Mouse (Mus musculus): ENCODE data around the gene Pde3a.
"Not testable (repeated sequence)": the region's sequence is repeated elsewhere in the genome, so short reads cannot be mapped to it uniquely, and the experiment has no call there.

The Pde3a gene

DNA sequence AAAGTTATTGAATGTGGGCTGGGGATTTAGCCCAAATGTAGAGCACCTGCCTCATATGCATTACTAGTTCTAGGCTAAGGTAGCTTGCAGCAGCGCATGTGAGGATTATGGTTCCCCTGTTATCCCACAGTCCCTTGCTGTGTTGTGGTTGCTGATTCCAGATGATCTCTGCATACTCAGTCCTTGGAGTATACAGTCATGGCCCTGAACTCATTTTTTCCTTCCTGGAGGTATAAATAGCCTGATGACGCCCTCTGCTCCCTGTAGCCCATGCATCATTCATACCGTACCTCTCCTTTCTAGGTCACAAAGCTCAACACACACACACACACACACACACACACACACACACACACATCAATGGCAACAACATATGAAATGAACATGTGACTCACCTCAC, 72.2 kb downstream of the Pde3a start:
- DNase-seq (ENCODE audit: extremely low read depth, low read depth, low spot score), result no peak

DNA sequence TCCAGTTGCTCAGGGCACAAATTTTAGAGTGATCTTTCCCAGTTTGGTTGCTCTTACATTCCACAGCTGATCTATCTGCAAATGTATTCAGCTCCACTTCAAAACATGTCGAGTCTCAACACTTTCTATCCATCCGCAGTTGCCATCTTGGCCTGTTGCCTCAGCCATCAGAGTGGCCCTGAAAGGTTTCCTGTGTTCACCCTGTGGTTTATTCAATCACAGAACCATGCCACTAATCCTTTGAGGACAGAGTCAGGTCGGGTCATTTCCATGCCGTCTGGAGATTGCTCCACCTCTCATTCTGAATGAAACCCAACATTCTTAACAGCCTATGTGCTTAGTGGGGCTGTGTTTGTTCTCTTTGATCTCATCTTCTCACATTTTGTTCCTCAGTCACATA, 73.9 kb downstream of the Pde3a start:
- no peak for DNase-seq (ENCODE audit: extremely low read depth, low read depth, low spot score)

DNA sequence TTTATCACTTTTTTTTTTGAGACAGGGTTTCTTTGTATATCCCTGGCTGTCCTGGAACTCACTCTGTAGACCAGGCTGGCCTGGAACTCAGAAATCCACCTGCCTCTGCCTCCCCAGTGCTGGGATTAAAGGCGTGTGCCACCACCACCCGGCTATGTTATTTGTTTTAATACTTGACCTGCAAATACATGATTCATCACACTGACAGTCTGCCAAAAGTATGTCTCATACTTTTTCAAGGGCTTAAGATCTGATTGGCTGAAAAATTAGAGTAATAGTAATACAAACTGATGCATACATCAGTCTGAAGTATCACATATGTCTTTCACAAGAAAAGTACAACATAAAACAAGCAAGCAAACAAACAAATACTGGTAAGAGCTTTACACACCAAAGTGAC, 78.1 kb downstream of the Pde3a start:
- not testable (repeated sequence) for DNase-seq (ENCODE audit: extremely low read depth, low read depth, low spot score)

DNA sequence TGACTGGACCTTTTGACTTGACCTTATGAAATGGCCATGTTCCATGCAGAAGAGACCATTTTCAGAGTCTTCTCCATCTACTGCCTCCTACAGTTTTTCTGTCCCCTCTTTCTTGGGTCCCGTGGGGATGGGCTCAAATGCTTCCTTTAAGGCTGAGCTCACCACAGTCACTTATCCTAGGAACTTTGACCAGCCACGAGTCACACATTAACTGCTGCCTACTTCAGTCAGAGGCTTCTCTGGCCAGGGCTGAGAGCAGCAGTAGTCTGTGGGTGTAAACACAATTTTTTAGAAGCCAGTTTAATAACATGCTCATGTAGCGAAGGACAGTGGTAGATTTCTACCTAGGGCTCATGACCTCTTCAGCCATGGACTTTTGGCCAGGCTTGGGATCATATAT, 79.0 kb downstream of the Pde3a start:
- no peak for DNase-seq (ENCODE audit: extremely low read depth, low read depth, low spot score)

DNA sequence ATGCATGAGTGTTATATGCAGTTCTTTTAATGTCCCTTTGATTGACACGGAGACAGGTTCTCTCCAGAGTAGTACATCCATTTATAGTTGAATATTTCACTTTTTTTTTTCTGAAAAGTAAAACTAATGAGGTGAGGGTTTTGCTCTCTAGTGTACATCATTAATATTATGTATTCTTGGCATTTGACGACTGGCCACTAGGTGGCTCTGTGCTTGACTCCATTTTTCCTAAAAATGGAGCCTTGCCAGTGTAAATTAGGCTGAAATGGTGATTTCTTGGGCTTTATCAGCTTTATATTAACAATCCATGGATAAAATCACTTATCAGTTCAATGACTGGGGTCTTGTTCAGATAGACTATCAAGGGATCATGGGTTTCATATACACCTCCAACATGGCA, 82.4 kb downstream of the Pde3a start:
- DNase-seq (ENCODE audit: extremely low read depth, low read depth, low spot score), result no peak

DNA sequence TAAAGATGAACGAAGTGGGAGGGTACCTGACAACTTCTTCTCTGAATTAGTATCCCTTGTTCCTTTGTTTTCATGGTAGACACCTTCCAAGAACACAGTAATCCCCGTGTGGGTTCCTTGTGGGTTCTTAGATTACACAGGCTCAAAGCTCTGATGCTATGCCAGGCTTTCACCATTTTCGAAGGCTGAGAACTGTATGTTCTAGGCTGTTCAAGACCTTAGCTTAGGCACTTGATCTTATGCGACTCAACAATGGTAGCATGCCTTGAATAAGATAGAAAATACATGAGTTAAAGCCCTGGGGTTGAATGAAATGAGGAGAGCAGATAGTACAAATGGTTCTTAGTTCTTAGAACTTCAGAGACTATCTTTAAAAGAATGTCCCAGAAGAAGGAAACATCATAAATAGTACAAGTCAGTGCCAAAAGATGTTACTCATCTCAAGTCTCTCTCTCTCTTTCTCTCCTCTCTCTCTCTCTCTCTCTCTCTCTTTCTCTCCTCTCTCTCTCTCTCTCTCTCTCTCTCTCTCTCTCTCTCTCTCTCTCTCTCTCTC, 83.6 kb downstream of the Pde3a start:
- no peak for DNase-seq (ENCODE audit: extremely low read depth, low read depth, low spot score)

DNA sequence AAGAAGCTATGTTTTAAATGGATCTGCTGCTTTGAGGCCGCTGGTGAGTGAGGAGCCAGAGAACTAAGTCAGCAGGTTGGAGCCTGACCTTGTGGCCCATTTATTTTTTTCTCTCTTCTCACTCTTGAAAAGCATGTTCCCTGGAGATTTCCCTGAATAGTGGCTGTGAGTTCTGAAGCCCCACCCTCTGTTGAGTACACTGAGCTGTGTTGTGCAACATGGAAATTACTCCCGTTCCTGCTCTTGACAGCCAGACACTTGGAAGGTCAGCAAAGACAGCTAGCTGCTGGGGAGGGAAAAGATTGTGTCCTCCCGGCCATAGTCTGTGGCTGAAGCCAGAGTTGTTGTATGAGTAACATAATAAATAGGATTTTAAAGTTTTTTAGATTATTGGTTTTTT, 84.2 kb downstream of the Pde3a start:
- no peak for DNase-seq (ENCODE audit: extremely low read depth, low read depth, low spot score)

DNA sequence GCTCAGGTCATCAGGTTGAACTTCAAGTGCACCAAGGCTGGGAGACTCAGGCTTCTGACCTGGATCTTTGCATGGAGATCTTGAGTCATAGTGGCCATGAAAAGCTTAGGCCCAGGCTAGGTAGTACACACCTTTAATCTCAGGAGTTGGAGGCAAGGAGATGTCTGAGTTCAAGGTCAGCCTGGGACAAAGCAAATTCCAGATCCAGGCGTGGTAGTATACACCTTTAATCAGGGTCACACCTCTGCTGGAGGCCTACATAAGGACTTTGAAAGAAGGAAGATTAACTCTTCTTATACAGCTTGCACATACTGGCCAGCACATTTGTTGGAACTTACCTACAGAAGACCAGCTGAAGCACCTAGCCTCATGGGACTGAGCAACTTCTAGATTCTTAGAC, 86.8 kb downstream of the Pde3a start:
- DNase-seq (ENCODE audit: extremely low read depth, low read depth, low spot score), result no peak

DNA sequence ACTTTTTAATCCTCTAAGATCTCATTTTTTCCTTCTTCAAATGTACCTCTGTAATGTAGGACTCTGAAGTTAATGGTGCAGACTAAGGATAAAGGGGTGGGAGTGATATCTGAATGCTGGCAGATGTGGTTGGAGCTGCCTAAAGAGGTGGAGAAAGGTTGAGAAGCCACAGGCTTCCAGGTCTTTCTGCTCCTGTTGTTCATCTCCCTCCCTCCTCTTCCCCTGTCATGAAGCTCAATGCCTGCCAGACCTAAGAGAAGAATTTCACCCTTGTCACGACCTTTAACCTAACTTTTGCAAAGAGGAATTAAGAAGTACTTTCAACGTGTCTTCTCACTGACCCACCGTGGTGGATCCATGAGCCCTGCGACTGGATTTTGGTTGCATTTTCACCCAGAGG, 87.4 kb downstream of the Pde3a start:
- DNase-seq (ENCODE audit: extremely low read depth, low read depth, low spot score), result no peak

DNA sequence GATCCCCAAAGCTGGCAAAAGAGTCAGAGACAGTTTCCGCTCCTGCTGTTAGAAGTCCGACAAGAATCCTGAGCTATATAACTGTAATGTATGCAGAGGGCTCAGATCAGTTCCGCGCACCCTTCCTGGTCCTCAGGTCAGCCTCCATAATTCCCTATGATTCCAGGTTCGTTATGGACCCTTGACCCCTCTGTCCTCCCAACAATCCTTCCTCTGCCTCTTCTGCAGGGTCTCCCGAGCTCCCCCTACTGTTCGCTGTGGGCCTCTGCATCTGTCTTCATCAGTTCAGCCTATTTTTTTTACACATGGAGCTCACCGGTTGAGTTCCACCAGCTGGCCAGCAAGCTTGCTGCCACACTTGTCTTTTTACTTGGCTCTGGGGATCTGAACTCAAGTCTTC, 88.6 kb downstream of the Pde3a start:
- DNase-seq (ENCODE audit: extremely low read depth, low read depth, low spot score), result no peak

DNA sequence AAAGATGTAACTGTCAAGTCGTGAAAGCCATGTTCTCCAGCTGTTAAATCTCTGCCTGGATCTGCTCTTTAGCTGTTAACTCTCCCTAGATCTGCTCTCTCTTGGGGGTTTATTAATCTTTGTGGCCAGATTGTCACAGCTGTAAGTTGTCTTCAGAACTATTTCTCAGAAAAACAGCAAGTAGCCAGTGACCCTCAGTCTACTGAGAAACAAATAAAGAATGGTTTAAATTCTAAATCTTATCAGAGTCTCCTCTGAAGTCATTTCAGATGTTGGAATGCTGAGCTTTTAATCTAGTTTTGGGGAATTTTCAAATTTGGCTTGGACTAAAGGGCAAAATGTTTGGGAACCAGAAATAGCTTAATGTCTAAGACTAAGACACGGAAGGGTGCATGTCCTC, 92.3 kb downstream of the Pde3a start:
- no peak for DNase-seq (ENCODE audit: extremely low read depth, low read depth, low spot score)

DNA sequence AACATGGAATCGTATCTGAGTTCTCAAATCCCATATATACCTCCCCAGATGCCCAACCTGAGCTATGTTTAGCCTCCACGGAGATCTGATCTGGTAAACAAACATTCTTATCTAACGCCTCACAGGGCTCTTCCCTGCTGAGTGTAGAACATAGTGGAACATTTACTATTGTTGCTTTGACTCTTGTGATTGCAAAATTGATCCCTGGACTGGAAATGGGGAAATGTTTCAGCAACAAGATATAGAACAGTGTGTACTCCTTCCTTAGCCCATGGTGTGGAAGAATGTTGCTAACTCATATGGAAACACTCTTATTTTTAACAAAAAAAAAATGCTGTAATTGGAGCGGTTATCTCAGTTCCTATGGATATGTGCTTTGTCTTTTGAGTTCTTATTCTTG, 98.8 kb downstream of the Pde3a start:
- DNase-seq (ENCODE audit: extremely low read depth, low read depth, low spot score), result no peak

DNA sequence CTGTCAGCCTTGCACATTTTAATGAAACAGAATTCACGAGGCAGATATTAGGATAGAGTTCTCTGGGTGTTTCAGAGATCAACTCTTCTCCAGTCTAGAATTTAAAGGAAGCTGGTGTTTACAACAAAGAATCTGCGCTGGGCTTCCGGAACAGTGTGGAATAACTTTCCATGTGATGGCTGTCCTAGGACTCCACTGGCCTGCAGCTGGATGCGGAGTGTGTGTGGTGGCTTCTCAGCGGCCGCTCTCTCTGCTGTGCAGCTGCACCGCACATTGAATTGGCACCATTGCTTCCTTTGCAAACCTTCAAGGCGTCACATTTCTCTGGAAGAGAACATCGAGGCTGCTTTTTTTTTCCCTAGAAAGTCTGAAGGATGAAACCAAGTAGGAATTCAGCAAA, 99.5 kb downstream of the Pde3a start:
- no peak for DNase-seq (ENCODE audit: extremely low read depth, low read depth, low spot score)

DNA sequence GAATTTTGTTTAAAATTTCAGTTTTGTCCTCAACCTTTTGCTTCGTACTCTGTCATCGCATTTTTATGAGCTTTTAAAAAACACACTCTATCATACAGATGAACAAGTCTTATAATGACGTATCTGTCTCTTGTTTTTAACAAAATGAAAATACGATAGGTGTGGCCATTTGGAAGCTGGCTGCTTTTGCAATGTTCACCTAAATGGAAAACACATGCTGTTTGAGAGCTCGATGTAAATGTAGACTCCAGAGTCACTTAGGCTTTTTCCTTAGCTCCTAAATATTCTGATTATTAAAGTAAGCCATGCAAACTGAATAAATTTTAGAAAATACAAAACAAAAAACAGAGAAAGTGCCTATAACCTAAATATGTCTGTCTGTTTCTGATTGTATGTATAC, 101.2 kb downstream of the Pde3a start:
- no peak for DNase-seq (ENCODE audit: extremely low read depth, low read depth, low spot score)

DNA sequence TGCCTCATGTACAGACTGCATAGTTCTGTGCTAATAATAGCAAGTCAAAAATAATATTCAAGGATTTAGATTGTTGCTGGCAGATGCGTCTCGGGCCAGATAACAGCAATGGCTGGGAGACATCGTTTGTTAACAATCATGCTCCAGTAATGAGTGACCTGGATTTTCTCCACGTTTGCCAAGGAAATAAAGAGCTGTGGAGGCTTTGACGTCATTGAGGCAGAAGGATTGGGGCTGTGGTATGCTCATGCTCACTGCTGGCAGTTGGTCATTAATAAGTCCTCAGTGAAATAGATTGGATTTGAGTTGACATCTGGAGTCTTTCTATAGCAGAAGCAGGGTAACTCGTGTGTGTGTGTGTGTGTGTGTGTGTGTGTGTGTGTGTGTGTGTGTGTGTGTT, 103.2 kb downstream of the Pde3a start:
- no peak for DNase-seq (ENCODE audit: extremely low read depth, low read depth, low spot score)

DNA sequence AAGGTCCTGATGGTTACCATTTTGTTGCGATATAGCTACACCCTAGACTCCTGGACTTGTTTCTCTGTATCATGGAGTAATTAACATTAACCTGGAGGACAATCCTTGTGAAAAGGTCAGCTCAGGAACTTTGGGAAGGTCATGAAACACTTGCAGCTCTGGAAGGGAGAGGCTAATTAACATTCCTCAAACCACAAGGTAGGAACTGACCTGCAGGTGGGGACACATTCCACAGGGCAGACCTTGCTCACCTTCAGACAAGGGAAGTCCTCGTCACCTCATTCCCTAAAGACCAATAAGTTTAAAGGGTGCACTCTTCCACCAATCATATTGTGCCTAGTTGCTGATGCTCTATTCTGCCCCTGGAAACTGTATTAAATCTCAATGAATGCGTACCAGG, 114.6 kb downstream of the Pde3a start:
- no peak for DNase-seq (ENCODE audit: extremely low read depth, low read depth, low spot score)

DNA sequence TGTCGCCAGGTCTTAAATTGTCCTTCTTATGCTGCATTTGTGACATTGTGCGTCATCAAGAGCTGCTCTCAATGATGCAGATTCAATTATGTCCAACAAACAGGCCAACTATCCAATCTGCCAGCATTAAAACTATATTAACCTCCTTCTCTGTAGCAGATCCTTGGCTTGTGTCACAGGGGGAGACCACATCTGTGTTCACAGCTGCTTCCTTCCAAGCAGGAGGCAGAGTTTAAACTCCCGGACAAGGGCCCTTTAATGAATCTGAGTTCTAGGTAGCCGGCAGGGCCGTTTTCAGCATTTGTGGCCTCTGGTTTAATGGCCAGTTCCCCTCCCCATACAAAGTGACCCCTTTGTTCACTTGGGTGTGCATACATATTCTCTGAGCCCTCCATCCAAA, 118.0 kb downstream of the Pde3a start:
- no peak for DNase-seq (ENCODE audit: extremely low read depth, low read depth, low spot score)

DNA sequence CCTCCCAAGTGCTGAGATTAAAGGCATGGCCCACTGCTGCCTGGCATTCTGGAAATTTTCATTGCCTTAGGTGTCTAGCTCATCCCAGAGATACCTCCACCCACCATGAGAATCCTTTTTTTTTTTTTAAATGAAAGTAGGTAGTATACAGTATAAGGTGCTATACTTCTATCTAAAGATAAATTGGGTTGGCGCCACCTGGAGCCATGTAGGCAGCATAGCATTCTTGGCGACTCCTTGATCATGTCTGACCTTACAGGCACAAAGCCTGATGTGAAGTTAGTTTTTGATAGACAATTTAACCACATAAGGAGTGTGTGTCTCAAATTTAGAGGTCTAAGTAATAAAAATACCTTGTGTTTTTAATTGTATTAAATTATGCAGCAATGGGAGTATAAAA, 123.6 kb downstream of the Pde3a start:
- no peak for DNase-seq (ENCODE audit: extremely low read depth, low read depth, low spot score)

DNA sequence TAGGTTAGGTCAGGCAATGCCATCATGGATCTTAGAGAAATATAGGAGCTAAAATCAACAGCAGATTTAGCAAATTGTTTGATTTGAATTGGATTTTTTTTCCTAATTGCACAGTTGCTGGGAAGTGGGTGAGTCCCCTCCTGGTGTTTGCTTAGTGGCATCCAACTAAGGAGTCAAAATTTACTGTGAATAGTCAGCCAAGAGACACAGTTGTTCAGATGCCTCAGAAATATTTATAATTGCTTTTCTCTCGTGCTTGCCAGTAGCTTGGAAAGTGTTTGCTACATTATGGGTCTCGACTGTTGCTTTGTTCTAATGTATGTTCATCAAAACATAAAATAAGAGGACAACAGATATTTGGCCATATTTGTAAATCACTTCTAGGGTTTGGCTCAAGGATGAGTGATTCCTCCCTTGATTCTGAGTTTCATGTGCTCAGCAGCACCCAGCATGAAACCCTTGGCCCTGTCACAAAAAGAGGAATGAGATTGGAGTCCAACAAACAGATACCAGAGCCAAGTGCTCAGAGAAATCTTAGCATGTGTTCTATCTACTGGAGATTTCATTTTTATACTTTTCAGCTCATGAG, 125.5 kb downstream of the Pde3a start:
- DNase-seq (ENCODE audit: extremely low read depth, low read depth, low spot score), result no peak

DNA sequence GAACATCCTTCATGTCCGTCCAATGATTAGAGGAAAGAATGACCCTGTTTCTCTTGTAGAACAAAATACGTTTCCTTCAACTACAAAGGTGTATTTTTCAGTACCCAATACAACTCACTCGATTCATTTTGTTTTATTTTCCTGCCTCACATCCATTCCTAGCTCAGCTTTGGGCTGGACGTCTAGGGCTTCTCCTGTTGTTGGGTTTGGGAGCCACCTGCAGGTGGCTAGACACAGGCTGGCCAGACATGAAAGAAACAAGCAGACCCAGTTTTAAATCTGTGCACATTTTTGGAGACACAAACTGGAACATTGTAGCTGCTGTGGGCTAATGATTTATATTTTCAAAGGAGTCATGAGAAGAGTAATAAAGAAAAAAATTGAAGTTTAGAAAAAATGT, 126.1 kb downstream of the Pde3a start:
- no peak for DNase-seq (ENCODE audit: extremely low read depth, low read depth, low spot score)

DNA sequence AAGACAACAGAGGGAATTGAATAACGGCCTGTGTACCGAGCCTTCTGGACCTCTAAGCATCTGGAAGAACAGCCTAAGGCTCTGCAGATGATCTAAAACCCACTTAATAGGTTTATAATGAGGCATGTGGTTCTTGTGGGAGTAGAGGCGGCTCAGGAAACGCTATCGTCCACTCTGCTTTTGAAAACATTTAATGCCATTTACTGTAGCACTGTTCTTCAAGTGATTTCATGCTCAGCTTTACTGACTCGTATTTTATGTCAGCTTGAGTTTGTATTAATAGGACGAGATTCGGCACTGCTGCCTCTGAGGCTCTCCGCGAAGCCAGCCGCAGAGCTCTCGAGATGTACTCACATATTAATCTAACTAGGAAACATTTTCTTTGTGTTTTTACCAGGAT, 131.9 kb downstream of the Pde3a start:
- no peak for DNase-seq (ENCODE audit: extremely low read depth, low read depth, low spot score)

DNA sequence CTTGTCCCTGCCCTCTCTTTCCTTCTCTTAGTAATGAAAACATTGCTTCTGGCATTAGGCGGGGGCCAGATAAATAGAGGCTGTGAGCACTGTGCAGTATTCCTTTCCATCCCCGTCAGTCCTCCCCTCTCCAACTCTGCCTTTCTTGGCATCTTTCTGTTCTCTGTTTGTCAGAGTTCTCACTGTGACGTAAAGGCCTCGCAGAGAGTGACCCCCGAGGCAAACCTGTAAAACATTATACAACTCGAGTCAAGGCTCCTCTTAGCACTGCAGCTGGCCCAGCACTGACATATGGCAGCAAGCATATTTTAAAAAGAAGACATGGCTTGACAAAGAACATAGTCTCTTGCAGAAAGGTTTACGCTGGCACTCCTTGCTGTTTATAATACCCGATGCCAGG, 132.4 kb downstream of the Pde3a start:
- no peak for DNase-seq (ENCODE audit: extremely low read depth, low read depth, low spot score)

DNA sequence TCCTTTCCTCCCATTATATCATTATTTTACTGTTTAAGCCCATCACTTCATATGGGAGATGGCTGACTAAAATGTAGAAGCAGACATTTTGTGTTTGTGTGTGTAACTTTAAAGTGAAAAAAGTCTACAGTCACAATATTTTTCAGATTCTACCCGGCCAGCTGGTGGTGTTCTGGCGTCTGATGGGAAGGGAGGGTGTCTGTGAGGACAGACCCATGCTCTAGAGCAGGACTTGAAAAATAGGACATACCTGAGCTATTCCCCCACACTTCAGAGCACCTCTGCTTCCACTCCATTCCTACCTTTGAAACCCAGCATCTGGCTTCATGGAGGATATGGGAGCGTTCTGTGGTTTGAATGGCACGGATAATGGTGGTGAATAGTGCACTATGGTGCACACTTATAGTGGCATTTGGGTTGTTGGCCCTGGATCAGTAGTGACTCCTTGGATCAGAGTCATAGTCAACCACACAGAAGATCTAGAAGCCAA, 132.9 kb downstream of the Pde3a start:
- DNase-seq (ENCODE audit: extremely low read depth, low read depth, low spot score), result no peak

Measured in fat pad, adult 2 months (tissue).